Mouse (Mus musculus) gastrocnemius, postnatal 36 days (tissue): ENCODE measurements at regions not wholly inside any gene's neighbourhood (a gene's known extent, or its start where the extent isn't known, plus 50 kb on each side); places are given as distances from the start of the nearest gene placed in this dataset.

Experiments
- DNase-seq, 2 experiments: peaks; one replicate each; pipeline ENCODE4 v3.0.0; 2022
- intact Hi-C: fragments of 180-260 bp; cut with DNase I; formaldehyde crosslinking; loops from one replicate; pipeline ENCODE4 v1.15.1; 2025

- DNase-seq, result no peak
- intact Hi-C loops, result no loop called here
Measured at GRCm38 (mm10) chr4:142588418-142589083, 349.4 kb upstream of the Kazn start.

DNA sequence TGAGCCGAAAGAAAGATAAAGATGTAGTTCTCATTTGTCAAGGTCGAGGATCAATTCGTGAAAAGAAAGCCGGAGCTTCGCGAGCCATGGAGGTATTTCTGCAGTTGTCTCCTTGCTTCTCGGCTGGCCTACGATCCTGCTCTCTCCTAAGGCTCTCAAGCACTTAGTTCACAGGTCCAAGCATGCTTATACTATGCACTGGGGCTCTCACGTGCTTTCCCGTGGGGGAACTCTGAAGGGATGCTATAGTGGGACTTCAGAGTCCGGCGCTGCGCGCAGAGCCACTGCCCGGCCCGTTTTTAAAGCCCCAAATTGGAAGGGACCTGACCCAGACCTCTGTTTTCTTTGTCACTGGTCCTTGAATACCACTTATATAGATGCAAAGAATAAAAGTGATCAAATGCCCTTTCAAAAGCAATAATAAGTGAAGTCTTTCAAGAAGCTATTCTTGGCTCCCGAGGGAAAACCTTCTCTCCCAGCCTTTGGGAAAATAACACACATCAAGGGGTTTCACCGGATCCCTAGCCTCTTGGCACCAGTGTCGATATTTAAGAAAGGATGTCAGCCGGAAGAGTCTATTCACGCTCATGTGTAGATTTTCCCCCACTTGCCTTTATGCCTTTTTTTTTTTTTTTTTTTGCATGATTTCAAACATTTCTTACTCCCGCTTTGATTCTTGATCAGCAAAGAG lies 348.3 kb upstream of the Kazn start:
- intact Hi-C loops, result no loop called here

GRCm38 (mm10) chr4:142578536-142578935 lies 339.3 kb upstream of the Kazn start:
- intact Hi-C loops, result no loop called here
- DNase-seq, result no peak

More for the DNA sequence above, 348.3 kb upstream of the Kazn start:
- DNase-seq, result no peak

GRCm38 (mm10) chr4:142577519-142577918 lies 338.3 kb upstream of the Kazn start:
- DNase-seq, result no peak
- intact Hi-C loops, result no loop called here

- intact Hi-C loops, result no loop called here
Measured at GRCm38 (mm10) chr4:142574528-142574927, 335.3 kb upstream of the Kazn start.

DNA sequence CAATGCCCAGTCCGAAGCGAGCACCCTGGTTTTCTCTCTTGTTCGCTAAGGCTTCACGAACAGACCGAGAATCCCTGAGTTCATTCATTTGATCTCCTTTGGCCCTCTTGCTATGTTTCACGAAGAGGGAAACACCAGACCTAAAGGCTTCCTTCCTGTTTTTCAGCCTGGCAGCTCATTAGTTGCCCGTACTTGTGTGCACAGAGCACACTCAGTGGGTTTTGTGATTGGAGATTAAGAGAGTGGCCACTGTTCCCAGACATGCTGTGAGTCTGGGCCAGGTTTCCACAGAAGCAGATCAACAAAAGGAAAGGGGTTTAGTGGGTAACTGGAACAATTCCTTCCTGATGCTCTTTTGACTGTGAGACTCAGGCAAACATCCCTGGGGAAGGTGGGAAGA lies 331.5 kb upstream of the Kazn start:
- DNase-seq, result no peak
- intact Hi-C loops, result no loop called here

More at GRCm38 (mm10) chr4:142574528-142574927, 335.3 kb upstream of the Kazn start:
- no peak for DNase-seq

- intact Hi-C loops, result no loop called here
- no peak for DNase-seq
Measured at GRCm38 (mm10) chr4:142568556-142568955, 329.4 kb upstream of the Kazn start.

GRCm38 (mm10) chr4:142554716-142555115 lies 315.5 kb upstream of the Kazn start:
- intact Hi-C loops, result no loop called here
- DNase-seq, result no peak

- intact Hi-C loops, result no loop called here
- no peak for DNase-seq
Measured at GRCm38 (mm10) chr4:142545871-142546270, 306.7 kb upstream of the Kazn start.

GRCm38 (mm10) chr4:142545187-142545586 lies 306.0 kb upstream of the Kazn start:
- intact Hi-C loops, result no loop called here
- DNase-seq, result no peak

DNA sequence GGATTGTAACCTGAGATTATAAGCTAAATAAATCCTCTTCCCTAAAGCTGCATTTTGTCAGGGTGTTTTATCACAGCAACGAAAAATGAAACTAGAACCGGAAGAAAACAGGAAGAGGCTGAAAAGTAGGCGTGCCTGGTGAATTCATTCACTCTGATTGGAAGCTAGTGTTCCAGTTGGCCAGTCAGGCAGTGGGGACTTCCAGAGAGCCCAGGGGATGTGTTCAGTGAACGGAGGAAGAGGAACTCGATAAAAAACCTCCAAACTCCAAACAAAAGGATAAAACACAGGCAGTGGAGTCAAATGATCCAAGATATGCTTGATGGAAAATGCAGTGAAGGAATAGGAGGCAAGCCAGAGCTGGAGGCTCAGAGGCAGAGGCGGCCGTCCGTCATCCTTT lies 305.5 kb upstream of the Kazn start:
- DNase-seq, result no peak
- intact Hi-C loops, result no loop called here

- intact Hi-C loops, result loop anchor here (5.0 kb wide), 1 partner anchor 838 kb away; no protein-coding TSS in a partner anchor
- DNase-seq, result no peak
Measured at GRCm38 (mm10) chr4:142539200-142539750, 300.1 kb upstream of the Kazn start.

DNA sequence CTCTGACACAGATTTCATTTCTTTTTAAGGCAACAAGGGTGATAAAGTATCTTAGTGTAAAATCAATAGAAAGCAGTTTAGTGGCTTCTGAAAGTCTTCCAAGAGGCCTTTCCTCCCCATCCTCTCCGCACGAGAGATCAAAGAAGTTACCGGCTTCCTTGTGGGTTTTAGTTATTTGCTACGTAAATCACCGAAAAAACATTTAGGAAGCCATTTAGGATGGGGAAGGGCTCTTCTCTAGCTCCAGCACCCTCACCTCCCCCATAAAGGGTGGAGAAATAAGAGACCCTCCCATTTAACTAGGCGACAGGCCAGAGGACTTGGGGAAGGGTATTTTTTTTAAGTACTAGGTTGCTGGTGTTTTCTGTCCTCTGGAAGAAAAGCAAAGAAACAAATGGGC lies 287.9 kb upstream of the Kazn start:
- no peak for DNase-seq
- intact Hi-C loops, result no loop called here

DNA sequence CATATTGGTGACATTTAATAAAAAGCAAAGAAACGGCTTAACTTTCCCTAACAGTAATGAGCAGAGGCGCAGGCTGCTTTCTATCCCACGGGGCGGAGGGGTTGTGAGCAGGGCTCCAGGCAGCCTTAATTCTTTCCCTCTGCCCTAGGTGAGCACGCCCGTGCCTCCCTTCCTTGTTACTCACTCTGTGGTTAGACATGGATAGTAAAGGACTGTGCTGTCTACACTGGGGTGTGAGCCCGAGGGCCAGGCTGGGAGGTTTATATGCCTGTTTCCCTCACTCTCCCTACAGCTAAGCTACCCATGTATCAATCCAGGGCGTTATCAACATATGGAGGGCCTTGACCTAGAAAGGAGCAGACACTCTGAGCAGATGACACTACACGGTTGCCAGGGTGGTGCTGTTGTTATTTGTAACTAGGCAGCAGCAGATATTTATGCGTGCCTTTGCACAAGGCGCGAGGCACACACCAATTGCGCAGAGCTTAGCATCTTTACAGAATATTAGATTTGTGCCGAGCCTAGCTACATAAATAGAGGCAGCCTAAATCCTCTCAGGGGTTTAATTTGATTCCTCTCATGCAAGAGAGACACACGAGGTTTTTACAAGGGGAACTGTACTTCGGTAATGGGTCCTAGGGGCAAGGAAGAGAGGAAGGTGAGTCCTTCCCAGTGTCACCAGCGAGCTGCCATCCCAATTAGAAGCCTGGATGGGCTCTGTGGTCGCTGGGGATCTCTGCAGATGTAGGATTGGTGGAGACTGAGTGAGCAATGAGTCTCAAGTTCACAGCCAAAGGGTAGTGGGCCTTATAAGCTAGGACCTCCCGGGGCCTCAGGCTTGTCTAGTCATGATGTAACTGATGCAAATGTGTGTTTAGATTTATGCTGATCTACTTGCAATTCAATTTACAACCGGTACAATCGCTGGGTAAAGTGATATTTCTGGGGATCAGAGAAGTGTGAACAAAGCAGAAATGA lies 278.6 kb upstream of the Kazn start:
- intact Hi-C loops, result no loop called here
- DNase-seq, result no peak

- DNase-seq, result no peak
- intact Hi-C loops, result no loop called here
Measured at GRCm38 (mm10) chr4:142514751-142515150, 275.6 kb upstream of the Kazn start.

GRCm38 (mm10) chr4:142509386-142509785 lies 270.2 kb upstream of the Kazn start:
- intact Hi-C loops, result no loop called here

GRCm38 (mm10) chr4:142506383-142507211 lies 267.4 kb upstream of the Kazn start:
- intact Hi-C loops, result no loop called here
- DNase-seq, result no peak

More at GRCm38 (mm10) chr4:142509386-142509785, 270.2 kb upstream of the Kazn start:
- DNase-seq, result no peak

- no peak for DNase-seq
- intact Hi-C loops, result no loop called here
Measured at GRCm38 (mm10) chr4:142503761-142504160, 264.6 kb upstream of the Kazn start.

GRCm38 (mm10) chr4:142501177-142501576 lies 262.0 kb upstream of the Kazn start:
- intact Hi-C loops, result no loop called here
- no peak for DNase-seq

DNA sequence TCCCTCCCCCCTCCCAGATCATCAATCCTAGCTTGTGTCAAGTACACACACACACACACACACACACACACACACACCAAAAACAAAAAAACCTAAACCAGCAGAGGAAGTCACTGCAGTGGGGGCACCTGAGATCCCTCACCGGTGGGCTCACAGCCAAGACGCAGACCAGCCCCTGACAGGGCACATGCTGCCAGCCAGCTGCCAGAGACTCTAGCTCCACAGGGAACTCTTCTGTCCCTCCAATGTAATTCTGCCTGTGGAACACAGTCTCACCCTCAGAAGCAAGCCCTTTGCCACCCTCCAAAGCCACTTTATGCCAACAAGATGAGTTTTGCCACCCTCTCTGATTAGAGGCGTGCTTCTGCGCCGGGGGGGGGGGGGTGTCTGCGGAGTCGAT lies 261.3 kb upstream of the Kazn start:
- DNase-seq, result no peak
- intact Hi-C loops, result no loop called here
